Mouse (Mus musculus): ENCODE data around the gene Prr18. TPM values are rescaled to one million over a fixed set of nuclear protein-coding genes. Genes with fewer than 3 reads are reported as not detected.

Gene Prr18
- polyA plus RNA-seq, 1 experiment from 2014 or later, result 12.8 TPM

Other genes starting within 250 kb of the Prr18 start
- gene Gm49673, start 189.7 kb upstream of the Prr18 start, polyA plus RNA-seq (2015; fragmentation: Nextera tagmentation; extraction: Ambion mirVana), result 0.14 and 0.48 TPM in 2 replicates
- 12.0 and 12.1 TPM in 2 replicates for gene Rnaset2a, start 189.4 kb upstream of the Prr18 start, polyA plus RNA-seq (2015; fragmentation: Nextera tagmentation; extraction: Ambion mirVana)
- gene Fgfr1op, start 172.0 kb upstream of the Prr18 start, polyA plus RNA-seq (2015; fragmentation: Nextera tagmentation; extraction: Ambion mirVana), result 23.6 and 27.2 TPM in 2 replicates
- gene Ccr6, start 101.4 kb upstream of the Prr18 start, polyA plus RNA-seq (2015; fragmentation: Nextera tagmentation; extraction: Ambion mirVana), result not detected in 2 replicates
- gene Mpc1, start 54.6 kb upstream of the Prr18 start, polyA plus RNA-seq (2015; fragmentation: Nextera tagmentation; extraction: Ambion mirVana), result 303 and 312 TPM in 2 replicates
- 148 and 157 TPM in 2 replicates for gene Sft2d1, start 26.4 kb upstream of the Prr18 start, polyA plus RNA-seq (2015; fragmentation: Nextera tagmentation; extraction: Ambion mirVana)
- gene T2, start 18.5 kb downstream of the Prr18 start, polyA plus RNA-seq (2015; fragmentation: Nextera tagmentation; extraction: Ambion mirVana), result 0.51 and 0.63 TPM in 2 replicates
- 0.46 and 0.54 TPM in 2 replicates for gene T, start 97.0 kb downstream of the Prr18 start, polyA plus RNA-seq (2015; fragmentation: Nextera tagmentation; extraction: Ambion mirVana)
- gene Pde10a, start 187.9 kb downstream of the Prr18 start, polyA plus RNA-seq (2015; fragmentation: Nextera tagmentation; extraction: Ambion mirVana), result 21.5 and 21.9 TPM in 2 replicates
- gene Gm17087, start 229.5 kb downstream of the Prr18 start, polyA plus RNA-seq (2015; fragmentation: Nextera tagmentation; extraction: Ambion mirVana), result not detected in 2 replicates

All from forebrain, embryonic 15.5 days (tissue).